Mouse (Mus musculus) embryonic stem cell, embryonic (primary cell): ENCODE data around the gene Rhog.

Source experiments
- CTCF ChIA-PET, 4 experiments: fragments of 300-600 bp in 2 of 4; fragments of 350-600 bp in 2 of 4; sonication (Branson Sonifier 250); formaldehyde crosslinking; loops; one replicate each; lab custom pipeline; 2022; ENCODE audit warnings: inconsistent platforms in 2 of 4; lab: Charles Lee
- POLR2A ChIA-PET, 4 experiments: fragments of 300-600 bp in 2 of 4; fragments of 350-600 bp in 2 of 4; sonication (Branson Sonifier 250); formaldehyde crosslinking; loops; one replicate each; lab custom pipeline; 2022; ENCODE audit warnings: antibody characterized with exemption in 4 of 4, inconsistent platforms in 1 of 4; lab: Charles Lee

Gene Rhog

DNA sequence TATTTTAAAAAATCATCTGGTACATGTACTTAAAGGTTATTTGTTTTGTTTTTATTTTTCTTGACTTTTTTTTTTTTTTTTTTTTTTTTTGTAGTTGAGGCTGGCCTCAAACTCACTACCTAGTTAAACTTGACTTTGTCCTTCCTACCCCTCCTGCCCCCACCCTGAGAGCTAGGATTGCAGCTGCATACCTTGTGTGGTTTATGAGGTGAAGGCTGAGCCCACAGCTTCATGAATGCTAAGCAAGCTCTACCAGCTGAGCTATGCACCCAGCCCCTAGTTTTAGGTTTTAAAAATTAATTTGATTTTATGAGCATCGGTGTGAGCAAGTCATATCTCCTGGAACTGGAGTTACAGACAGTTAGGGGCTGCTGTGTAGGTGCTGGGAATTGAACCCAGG is 4.7 kb upstream of the Rhog start:
- ChIA-PET POLR2A (interaction anchor here in 1 of 4 experiments (0.9 kb wide), 1 partner anchor 23 kb away, joined by 3 read pairs; no protein-coding TSS in a partner anchor), CTCF (interaction anchor here in 1 of 4 experiments (0.7 kb wide), 1 partner anchor 10 kb away, joined by 3 read pairs; no protein-coding TSS in a partner anchor)

DNA sequence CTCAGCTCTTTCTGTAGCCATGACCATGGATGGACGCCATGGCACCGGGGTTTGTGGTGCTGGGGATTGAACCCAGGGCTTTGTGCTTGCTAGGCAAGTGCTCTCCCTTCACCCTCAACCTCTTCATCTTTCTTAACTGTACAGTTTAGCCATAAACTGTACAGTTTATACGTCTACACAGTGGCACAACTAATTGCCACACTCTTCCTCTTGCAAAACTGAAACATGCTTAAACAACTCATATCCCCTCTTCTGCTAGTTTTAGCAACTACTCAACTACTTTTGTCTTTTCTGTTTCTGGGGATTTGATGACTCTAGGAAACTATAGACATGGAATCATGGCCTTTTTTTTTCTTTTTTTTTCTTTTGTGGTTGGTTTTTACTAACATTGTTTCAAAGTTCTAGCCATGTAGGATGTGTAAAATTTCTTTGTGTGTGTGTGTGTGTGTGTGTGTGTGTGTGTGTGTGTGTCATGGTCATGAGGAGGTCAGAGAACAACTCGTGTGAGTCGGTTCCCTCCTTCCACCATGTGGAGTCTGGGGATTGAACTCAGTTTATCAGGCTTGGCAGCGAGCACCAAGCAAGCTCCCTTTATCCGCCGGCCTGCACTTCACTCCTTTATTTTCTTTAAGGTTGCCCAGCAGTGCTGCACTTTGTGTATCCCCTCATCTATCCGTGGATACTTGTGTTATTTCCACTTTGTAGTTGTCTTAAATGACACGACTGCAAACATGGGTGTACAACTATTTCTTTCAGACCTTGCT is 4.0 kb upstream of the Rhog start:
- ChIA-PET POLR2A (interaction anchor here in 1 of 4 experiments (0.6 to 0.9 kb wide), 2 partner anchors 22 to 83 kb away, joined by 3 read pairs; no protein-coding TSS in a partner anchor), CTCF (no interaction called here)

DNA sequence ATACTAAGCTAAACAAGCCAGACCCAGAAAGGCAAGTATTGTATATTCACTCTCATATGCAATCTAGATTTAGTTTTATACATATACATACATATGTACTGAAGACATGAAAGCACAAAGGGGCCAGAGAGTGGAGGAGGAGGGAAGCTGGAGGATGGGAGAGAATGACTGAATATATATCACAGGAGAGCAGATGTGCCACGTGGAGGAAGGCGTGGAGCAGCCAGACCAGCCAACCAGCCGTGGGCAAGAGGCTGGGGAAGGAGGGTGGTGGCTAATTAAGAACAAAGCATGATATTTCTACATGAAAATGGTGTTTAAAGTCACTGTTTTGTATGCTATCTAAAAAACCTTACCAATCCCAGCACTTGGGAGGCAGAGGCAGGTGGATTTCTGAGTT is 2.9 kb upstream of the Rhog start:
- ChIA-PET POLR2A (interaction anchor here in 2 of 4 experiments (0.6 to 1.6 kb wide), 16 partner anchors 8 to 219 kb away, joined by 3 to 10 read pairs (median 4); partner anchors contain the start of genes Stim1 (in 2 of the 2), Nup98 (in 1 of the 2) and Pgap2 (in 1 of the 2)), CTCF (interaction anchor here (0.6 to 2.7 kb wide), 37 partner anchors 8 to 1176 kb away, joined by 3 to 32 read pairs (median 5); partner anchors contain the start of genes Stim1 (in 3 of the 4), Folr1 (in 1 of the 4), Nup98 (in 1 of the 4) and Pgap2 (in 1 of the 4))

DNA sequence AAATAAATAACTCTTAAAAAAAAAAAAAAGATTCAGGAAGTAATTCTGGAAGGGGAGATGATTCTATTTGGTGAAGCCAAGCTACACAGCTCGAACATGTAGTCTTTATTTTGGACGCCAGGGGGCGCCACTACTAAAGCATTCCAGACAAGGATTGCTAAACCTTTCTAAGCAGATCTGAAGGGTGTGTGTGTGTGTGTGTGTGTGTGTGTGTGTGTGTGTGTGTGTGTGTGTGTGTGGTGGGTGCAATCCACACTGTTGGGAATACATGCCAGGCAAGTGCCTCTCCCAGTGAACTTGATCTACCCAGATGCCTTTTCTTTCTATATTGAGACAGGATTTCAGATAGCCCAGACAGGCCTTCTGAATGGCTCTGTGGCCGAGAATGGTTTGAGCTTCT is 2.3 kb upstream of the Rhog start:
- ChIA-PET CTCF (interaction anchor here (0.6 to 2.7 kb wide), 80 partner anchors 8 to 1575 kb away, joined by 3 to 32 read pairs (median 4); partner anchors contain the start of genes Stim1 (in 3 of the 4), Folr1 (in 1 of the 4), Nup98 (in 1 of the 4) and Pgap2 (in 1 of the 4)), POLR2A (interaction anchor here (0.6 to 1.6 kb wide), 20 partner anchors 8 to 658 kb away, joined by 3 to 10 read pairs (median 3); partner anchors contain the start of genes Stim1 (in 2 of the 4), Nup98 (in 1 of the 4) and Pgap2 (in 1 of the 4))

DNA sequence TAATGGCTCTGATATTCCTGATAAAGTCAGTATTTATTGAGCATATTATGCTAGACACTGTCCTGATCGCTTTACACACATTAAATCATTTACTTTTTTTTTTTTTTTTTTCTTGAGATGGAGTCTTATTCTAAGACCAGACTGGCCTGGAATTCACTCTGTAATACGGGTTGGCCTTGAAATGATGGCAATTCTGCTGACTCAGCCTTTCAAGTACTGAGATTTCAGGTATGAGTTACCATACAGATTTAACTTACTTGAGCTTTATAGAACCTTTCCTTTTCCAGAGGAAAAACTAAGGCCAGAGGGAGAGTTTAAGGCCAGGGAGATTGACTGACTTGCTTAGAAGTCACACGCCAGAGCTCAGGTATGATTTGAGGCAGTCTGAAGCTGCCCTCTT is 782 bp upstream of the Rhog start:
- POLR2A ChIA-PET, result no interaction called here
- CTCF ChIA-PET, result interaction anchor here in 3 of 4 experiments (0.6 to 2.7 kb wide), 8 partner anchors 10 to 352 kb away, joined by 3 to 32 read pairs (median 3); no protein-coding TSS in a partner anchor

DNA sequence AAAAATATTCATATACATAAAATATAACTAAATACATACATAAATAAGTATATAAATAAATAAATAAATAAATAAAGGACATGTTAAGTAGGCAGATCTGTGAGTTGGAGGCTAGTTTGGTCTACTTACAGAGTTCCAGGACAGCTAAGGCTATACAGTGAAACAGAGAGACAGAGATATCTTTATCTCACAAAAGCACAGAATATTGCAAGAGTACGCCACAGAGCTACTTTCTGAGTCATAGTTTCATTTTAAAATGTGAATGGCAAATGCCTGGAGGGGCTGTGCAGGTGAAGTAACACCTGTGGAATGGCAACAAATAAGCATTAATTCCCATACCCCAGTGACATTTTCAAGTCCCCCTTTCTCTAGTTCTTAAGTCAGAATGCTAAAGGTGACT is 2.2 kb downstream of the Rhog start:
- CTCF ChIA-PET, result no interaction called here
- POLR2A ChIA-PET, result no interaction called here

DNA sequence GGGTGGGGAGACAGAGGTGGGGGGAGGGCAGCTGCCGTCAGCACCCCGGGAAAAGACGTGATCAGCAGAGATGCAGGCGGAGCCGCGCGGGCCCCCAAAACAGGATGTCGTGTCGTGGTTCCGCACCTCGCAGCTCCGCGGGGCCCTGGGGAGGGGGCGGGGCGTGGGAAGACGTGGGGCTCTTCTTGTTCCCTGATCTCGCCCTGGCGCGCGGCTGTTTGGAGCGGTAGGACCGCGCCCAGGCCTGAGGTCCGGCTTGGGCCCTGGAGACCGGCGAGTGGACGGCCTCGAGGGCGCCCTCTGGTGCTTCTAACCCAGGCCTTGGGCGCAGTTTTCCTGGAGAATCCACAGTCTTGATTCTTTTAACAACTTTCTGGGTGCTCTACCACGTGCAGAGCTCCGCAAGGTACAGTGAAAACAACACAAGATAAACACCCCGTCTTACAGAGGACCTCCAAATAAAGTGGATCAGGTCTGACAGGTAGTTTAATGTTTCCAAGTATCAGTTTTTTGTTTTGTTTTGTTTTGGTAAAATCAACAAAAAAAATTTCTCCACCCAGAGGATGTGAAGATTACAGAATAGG is 5.1 kb downstream of the Rhog start:
- ChIA-PET POLR2A (interaction anchor here (0.6 to 3.3 kb wide), 29 partner anchors 10 to 860 kb away, joined by 3 to 25 read pairs (median 6); partner anchors contain the start of genes Nup98 (in 3 of the 4), Pgap2 (in 3 of the 4), Rrm1 (in 1 of the 4) and Stim1 (in 1 of the 4)), CTCF (interaction anchor here (0.5 to 2.3 kb wide), 19 partner anchors 8 to 801 kb away, joined by 3 to 21 read pairs (median 4); partner anchors contain the start of gene Stim1 (in 3 of the 4))

DNA sequence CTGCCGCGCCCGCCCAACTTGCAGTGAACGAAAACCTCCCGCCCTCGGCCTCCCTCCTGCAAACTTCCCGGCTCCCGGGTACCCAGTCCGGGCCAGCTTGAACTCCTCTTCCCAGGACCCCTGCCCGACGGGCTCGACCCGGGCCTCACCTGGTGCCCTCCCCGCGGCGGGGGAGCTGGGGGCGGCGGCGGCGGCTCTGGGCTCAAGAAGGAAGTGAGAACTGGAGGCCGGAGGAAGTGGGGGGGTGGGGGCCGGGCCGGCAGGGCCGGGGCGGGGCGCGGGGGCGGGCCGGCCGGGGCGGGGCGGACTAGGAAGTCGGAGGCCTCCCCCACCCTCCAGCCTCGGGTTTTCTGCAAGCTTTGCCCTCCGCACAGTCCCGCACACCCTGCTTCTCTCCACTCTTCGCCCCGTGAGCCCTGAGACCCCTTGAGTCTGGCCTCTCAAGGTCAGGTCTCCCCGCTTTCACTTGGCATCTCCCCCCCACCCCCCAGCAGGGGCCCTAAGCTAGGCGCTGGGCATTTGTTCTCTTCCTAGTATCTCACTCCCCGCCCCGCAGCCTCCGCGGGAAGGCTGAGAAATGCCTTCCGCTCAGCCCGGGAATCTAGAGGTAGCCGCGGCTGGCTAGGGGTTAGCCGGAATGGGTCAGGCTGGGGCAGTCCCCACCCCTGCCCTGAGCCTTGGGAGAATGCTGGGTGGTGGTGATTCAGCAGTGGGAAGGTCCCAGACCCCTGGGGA is 5.8 kb downstream of the Rhog start:
- POLR2A ChIA-PET, result interaction anchor here (0.6 to 3.3 kb wide), 41 partner anchors 8 to 859 kb away, joined by 3 to 25 read pairs (median 4); partner anchors contain the start of genes Nup98 (in 3 of the 4), Pgap2 (in 3 of the 4), Stim1 (in 2 of the 4) and Rrm1 (in 1 of the 4)

DNA sequence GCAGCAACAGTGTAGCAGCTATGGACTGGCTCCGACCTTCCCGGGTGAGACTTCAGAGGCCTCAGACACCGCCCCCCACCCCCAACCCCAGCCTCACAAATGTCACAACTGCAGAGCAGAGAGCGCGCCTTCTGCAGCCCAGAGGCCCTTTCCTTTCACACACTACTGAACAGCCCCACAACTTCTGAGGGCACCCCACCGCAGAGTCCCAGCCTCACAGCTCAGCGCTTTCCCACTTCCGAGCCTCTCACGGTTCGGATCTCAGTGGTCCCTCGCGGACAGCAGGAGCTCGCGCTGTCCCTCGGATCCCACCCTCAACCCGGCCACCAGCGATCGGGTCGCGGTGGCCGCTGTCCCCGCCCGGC is 6.3 kb downstream of the Rhog start:
- POLR2A ChIA-PET, result interaction anchor here in 3 of 4 experiments (0.8 to 3.3 kb wide), 32 partner anchors 9 to 413 kb away, joined by 3 to 25 read pairs (median 6); partner anchors contain the start of genes Nup98 (in 3 of the 3), Pgap2 (in 3 of the 3), Stim1 (in 2 of the 3) and Rrm1 (in 1 of the 3)
- CTCF ChIA-PET, result interaction anchor here (0.6 to 2.3 kb wide), 11 partner anchors 9 to 249 kb away, joined by 3 to 21 read pairs (median 6); partner anchors contain the start of genes Stim1 (in 3 of the 4), Nup98 (in 1 of the 4) and Pgap2 (in 1 of the 4)

More for the DNA sequence above, 5.8 kb downstream of the Rhog start:
- CTCF ChIA-PET, result interaction anchor here (0.5 to 2.3 kb wide), 20 partner anchors 8 to 800 kb away, joined by 3 to 21 read pairs (median 4); partner anchors contain the start of genes Stim1 (in 3 of the 4), Nup98 (in 1 of the 4) and Pgap2 (in 1 of the 4)

DNA sequence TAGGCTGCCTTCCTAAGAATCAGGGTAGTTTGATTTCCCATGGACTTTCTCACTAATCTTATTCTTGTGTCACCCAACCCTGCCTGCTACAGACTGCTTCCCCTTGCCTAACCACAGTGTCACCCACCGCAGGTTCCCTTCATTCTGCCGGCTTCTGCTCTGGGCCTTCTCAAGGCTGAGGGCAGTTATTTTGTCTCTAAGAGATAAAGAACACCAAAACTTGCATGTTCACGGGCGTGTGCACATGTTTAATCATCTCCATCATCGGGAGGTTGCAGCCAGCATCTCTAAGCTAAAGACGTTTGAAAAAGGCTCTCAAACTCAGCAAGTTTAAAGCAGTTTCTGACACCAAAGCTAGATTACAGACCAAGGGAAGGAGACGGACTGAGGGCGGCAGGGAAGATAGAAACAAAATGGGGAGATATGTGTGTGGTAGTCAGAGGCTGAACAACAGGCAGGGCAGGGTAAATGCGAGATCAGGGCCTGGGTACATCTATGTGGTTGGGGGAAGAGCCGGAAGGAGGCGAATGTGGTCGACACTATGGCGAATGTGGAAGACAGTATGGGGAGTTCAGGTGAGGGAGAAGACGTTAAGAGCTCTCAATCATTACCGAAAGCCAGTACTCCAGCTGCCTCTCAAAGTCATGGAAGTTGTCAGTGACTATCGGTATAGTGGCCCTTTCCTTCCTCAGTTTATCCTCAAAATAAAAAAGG is 7.0 kb downstream of the Rhog start:
- POLR2A ChIA-PET, result interaction anchor here in 3 of 4 experiments (0.5 to 3.3 kb wide), 27 partner anchors 8 to 879 kb away, joined by 3 to 25 read pairs (median 7); partner anchors contain the start of genes Nup98 (in 2 of the 3), Pgap2 (in 2 of the 3), Stim1 (in 2 of the 3) and Rrm1 (in 1 of the 3)
- CTCF ChIA-PET, result interaction anchor here in 3 of 4 experiments (0.5 to 2.3 kb wide), 9 partner anchors 9 to 1198 kb away, joined by 3 to 21 read pairs (median 6); partner anchors contain the start of genes Stim1 (in 2 of the 3), Nup98 (in 1 of the 3) and Pgap2 (in 1 of the 3)

DNA sequence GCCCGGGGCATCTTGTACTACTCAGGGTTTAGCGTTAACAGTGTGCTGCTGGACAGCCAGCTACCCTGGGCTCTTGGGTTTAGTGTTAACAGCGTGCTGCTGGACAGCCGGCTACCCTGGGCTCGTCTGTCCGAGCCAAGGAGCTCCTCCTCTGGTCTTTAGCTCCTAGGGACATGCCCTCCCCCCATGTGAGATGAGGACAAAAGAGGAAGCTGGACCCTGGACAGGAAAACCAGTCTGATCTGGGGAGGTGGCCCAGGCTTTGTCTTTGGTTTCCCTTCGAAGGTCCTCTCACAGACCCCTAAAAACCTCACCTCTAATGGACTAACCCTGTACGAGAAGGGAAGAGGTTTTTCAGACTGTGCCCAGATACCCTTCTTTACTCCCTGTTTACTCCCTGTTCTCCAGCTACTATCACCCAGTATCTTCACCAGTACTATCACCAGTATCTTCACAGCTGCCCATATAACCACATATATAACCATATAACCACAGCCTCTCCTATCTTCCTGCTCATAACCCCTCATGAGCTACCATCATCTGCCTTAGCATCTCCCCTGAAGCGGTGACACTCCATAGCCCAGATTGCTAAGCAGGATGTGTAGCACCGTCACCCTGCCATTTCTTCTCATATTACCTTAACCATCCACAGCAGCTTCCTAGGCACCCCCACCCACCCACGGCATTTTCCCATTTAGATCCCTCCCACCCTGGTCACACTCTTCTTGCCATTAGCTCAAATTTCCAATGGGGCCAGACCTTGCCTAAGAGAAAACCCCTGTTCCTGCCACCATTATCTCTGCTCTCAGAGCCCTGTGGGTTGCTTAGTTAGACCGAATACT is 8.7 kb downstream of the Rhog start:
- ChIA-PET POLR2A (interaction anchor here in 2 of 4 experiments (0.6 to 2.8 kb wide), 12 partner anchors 9 to 1281 kb away, joined by 3 to 14 read pairs (median 3); partner anchors contain the start of genes Nup98 (in 1 of the 2) and Pgap2 (in 1 of the 2)), CTCF (interaction anchor here (0.6 to 1.3 kb wide), 5 partner anchors 11 to 107 kb away, joined by 3 to 10 read pairs (median 7); no protein-coding TSS in a partner anchor)

DNA sequence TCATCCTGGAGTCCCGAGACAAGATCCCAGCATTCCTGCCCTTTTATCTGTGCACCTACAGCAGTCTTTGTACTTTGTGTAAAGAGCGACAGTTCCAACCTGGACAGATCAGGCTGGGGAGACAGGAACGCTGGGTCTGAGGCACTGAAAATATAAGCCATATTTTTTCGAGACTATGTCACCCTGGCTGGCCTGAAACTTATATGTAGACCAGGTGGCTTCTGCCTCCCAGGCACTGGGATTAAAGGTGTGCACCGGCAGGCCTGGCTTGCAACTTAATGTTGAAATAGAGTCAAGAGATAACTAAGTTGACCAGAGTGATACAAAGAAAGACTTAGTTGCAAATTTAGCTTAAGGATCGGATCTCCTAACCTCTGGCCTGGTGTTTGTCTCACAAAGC is 9.6 kb downstream of the Rhog start:
- ChIA-PET CTCF (interaction anchor here in 1 of 4 experiments (1.0 to 1.3 kb wide), 3 partner anchors 12 to 232 kb away, joined by 3 to 7 read pairs (median 3); no protein-coding TSS in a partner anchor), POLR2A (interaction anchor here in 2 of 4 experiments (0.9 to 1.5 kb wide), 6 partner anchors 10 to 318 kb away, joined by 3 to 6 read pairs (median 4); partner anchors contain the start of genes Nup98 (in 1 of the 2) and Pgap2 (in 1 of the 2))

DNA sequence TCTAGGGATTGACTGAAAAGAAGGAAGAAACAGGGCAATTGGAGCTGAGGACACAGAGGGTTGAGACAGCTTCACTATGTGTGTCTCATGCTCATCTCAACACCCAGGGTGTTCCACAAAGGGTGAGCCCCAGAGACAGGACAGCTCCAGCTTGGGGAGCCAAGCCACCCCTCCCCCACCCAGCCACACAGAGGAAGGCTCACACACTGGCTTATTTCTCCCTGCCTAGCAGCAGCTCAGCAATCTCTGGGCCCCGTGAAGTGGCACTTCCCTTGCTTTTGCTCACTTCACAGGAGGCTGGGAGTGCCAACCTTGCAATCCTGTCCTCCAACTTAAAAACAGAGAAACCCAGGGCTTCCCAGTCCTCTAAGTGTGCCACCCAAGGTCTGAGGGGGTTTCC is 10.1 kb downstream of the Rhog start:
- ChIA-PET POLR2A (interaction anchor here in 1 of 4 experiments (0.9 to 1.1 kb wide), 3 partner anchors 10 to 171 kb away, joined by 3 to 4 read pairs (median 4); no protein-coding TSS in a partner anchor), CTCF (interaction anchor here in 1 of 4 experiments (1.3 kb wide), 1 partner anchor 232 kb away, joined by 3 read pairs; no protein-coding TSS in a partner anchor)

DNA sequence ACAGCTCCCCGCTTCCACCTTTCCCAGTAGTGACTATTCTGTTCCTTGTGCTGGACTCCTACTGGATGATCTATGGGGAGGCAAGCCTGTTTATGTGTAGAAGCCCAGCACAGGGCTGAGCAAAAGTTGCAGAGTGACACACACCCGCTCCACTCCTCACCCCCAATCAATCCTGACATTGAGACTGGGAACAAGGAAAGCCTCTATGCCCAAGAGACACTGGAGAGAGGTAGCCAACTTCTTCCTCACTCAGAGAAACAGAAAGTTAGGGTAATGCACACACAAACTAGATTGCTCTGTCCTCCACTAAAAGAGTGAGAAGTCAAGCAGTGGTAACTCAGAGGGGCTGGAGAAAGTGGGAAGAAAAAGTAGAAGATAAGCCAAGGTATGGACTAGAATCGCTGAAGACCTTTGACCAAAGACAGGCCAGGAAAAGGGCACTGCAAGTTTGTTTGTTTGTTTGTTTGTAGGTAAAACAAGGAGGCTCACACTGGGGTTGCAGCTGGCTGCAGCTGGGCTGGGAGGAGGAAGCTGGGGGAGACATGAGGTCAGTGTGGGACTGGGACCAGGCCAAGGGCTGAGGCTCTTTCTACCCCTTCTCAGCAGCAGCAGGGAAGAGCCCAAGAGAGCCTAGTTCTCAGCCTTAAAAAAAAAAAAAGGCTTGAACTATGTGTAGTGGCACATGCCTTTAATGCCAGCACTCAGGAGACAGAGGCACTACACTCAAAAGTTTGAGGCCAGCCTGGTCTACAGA is 10.9 kb downstream of the Rhog start:
- POLR2A ChIA-PET, result interaction anchor here in 2 of 4 experiments (0.6 to 2.2 kb wide), 9 partner anchors 9 to 172 kb away, joined by 3 to 5 read pairs (median 3); no protein-coding TSS in a partner anchor
- CTCF ChIA-PET, result interaction anchor here in 2 of 4 experiments (0.9 to 1.3 kb wide), 2 partner anchors 13 to 233 kb away, joined by 3 to 5 read pairs; no protein-coding TSS in a partner anchor
